Mouse (Mus musculus) cerebellum, postnatal 36 days (tissue): ENCODE measurements around the gene Scd1.

Experiments
- DNase-seq, 2 experiments: peaks; one replicate each; pipeline ENCODE4 v3.0.0; 2021 to 2022; ENCODE audit warnings: mixed read lengths in 2 of 2

The Scd1 gene

GRCm38 (mm10) chr19:44363529-44363928 lies 44.1 kb downstream of the Scd1 start:
- peak; percentile 66 to 71 for DNase-seq

GRCm38 (mm10) chr19:44358700-44359099 lies 49.0 kb downstream of the Scd1 start:
- DNase-seq: peak; percentile 15

- no peak for DNase-seq
Observed at GRCm38 (mm10) chr19:44351756-44352155, 55.9 kb downstream of the Scd1 start.

- DNase-seq: no peak
Observed at GRCm38 (mm10) chr19:44349689-44350088, 58.0 kb downstream of the Scd1 start.
